Mouse (Mus musculus) limb, embryonic 14.5 days (tissue): ENCODE measurements around the gene Rfx8. TPM values are rescaled to one million over a fixed set of nuclear protein-coding genes. Genes with fewer than 3 reads are reported as not detected.
A peak's percentile ranks its signal among the peaks of the same experiment; 100 is the strongest.

Source experiments
- ATAC-seq: fragments of 200-750 bp; cut with Nextera tagmentation; 2 replicates; pipeline ENCODE4 v1.8.0; 2017; ENCODE audit warnings: low read depth, moderate number of reproducible peaks, moderate TSS enrichment; ENCODE audit not compliant: low FRiP score
- DNase-seq: peaks from one replicate; pipeline ENCODE4 v3.0.0-alpha.2; 2015; ENCODE audit warnings: low spot score
- H3K27ac ChIP-seq: fragments of 300-500 bp; sonication (generic); replicated peaks from 2 replicates; pipeline ENCODE4 v1.5.1; 2014; ENCODE audit warnings: low read depth, mild to moderate bottlenecking, low read length, moderate library complexity, mixed read lengths
- H3K27me3 ChIP-seq: fragments of 300-500 bp; sonication (generic); 2 replicates; pipeline ENCODE4 v1.6.1; 2014; ENCODE audit warnings: low read length, mixed read lengths; ENCODE audit not compliant: control insufficient read depth, insufficient read depth
- H3K36me3 ChIP-seq: fragments of 300-500 bp; sonication (generic); 2 replicates; pipeline ENCODE4 v1.6.1; 2014; ENCODE audit warnings: mild to moderate bottlenecking, low read length, moderate library complexity, mixed read lengths; ENCODE audit not compliant: control insufficient read depth, insufficient read depth
- H3K4me1 ChIP-seq: fragments of 300-500 bp; sonication (generic); 2 replicates; pipeline ENCODE4 v1.6.1; 2014; ENCODE audit warnings: antibody characterized with exemption, low read length, mixed read lengths; ENCODE audit not compliant: control insufficient read depth, insufficient read depth
- H3K4me2 ChIP-seq: fragments of 300-500 bp; sonication (generic); replicated peaks from 2 replicates; pipeline ENCODE4 v1.6.1; 2014; ENCODE audit warnings: low read depth, mild to moderate bottlenecking, low read length, moderate library complexity; ENCODE audit not compliant: severe bottlenecking
- H3K4me3 ChIP-seq: fragments of 300-500 bp; sonication (generic); replicated peaks from 2 replicates; pipeline ENCODE4 v1.5.1; 2014; ENCODE audit warnings: low read length
- H3K9ac ChIP-seq: fragments of 300-500 bp; sonication (generic); 2 replicates; pipeline ENCODE4 v1.6.1; 2014; ENCODE audit warnings: mild to moderate bottlenecking, low read depth, low read length, moderate library complexity; ENCODE audit not compliant: severe bottlenecking
- H3K9me3 ChIP-seq: fragments of 300-500 bp; sonication (generic); 2 replicates; pipeline ENCODE4 v1.6.1; 2016; ENCODE audit warnings: low read length; ENCODE audit not compliant: control insufficient read depth
- POLR2A ChIP-seq: fragments of 200-500 bp; IDR thresholded peaks from 2 replicates; pipeline ENCODE4 v1.8.0; 2012; ENCODE audit warnings: inconsistent platforms, mild to moderate bottlenecking, moderate library complexity, borderline replicate concordance; ENCODE audit not compliant: insufficient read depth, insufficient read length; ENCODE audit errors: extremely low read depth
- WGBS: fragments of 180-500 bp; shearing (Covaris S2); extraction: QIAGEN DNeasy Blood & Tissue Kit; methylation state at CpG from one replicate; pipeline ENCODE4 v1.1.7; 2014; 5-methylcytosine and 5-hydroxymethylcytosine counted together
- polyA plus RNA-seq, 2 experiments: library from polyadenylated mRNA; depleted of rRNA in 1 of 2; stranded (reverse) in 1 of 2; unstranded in 1 of 2; fragments of >200 nt; fragmentation: Nextera tagmentation in 1 of 2; extraction: Ambion mirVana in 1 of 2; gene quantifications; 2 replicates each; pipeline versions ENCODE4 v1.2.1 to v1.2.3; 2012 to 2014

The Rfx8 gene
- polyA plus RNA-seq, 2 experiments, result 0.59 to 1.2 TPM

- TF ChIP-seq POLR2A, result no peak
- H3K36me3 ChIP-seq, result no peaks in the 10 kb centered on the region
- H3K27me3 ChIP-seq, result no peaks in the 10 kb centered on the region
- no peaks in the 10 kb centered on the region for H3K9me3 ChIP-seq
- no peak overlapping the region for H3K4me3 ChIP-seq
- DNase-seq, result no peak
- H3K4me1 ChIP-seq, result peaks cover 16% of the 10 kb centered on the region; the same call in 1 of the 2 replicates
- no peak overlapping the region for H3K4me2 ChIP-seq
- no peak overlapping the region for H3K27ac ChIP-seq
- ATAC-seq, result no peak
- H3K9ac ChIP-seq, result no peak overlapping the region
- WGBS, result 92% methylated on average over 7 of the region's 7 CpGs
Measured at GRCm38 (mm10) chr1:39712261-39712660, 8.5 kb downstream of the Rfx8 start.

GRCm38 (mm10) chr1:39710604-39711003 lies 10.2 kb downstream of the Rfx8 start:
- no peak for ATAC-seq
- WGBS, result 79% methylated on average over 4 of the region's 4 CpGs
- no peak overlapping the region for H3K4me3 ChIP-seq
- H3K27ac ChIP-seq, result no peak overlapping the region
- no peak for TF ChIP-seq POLR2A
- H3K9ac ChIP-seq, result no peak overlapping the region
- DNase-seq, result no peak
- no peaks in the 10 kb centered on the region for H3K9me3 ChIP-seq
- no peaks in the 10 kb centered on the region for H3K36me3 ChIP-seq
- peaks cover 27% of the 10 kb centered on the region; the same call in 1 of the 2 replicates for H3K4me1 ChIP-seq
- no peak overlapping the region for H3K4me2 ChIP-seq
- no peaks in the 10 kb centered on the region for H3K27me3 ChIP-seq

GRCm38 (mm10) chr1:39710016-39710415 lies 10.8 kb downstream of the Rfx8 start:
- H3K27ac ChIP-seq, result no peak overlapping the region
- no peak for ATAC-seq
- H3K4me1 ChIP-seq, result peaks cover 27% of the 10 kb centered on the region; the same call in 1 of the 2 replicates
- no peak overlapping the region for H3K4me2 ChIP-seq
- H3K36me3 ChIP-seq, result no peaks in the 10 kb centered on the region
- no peak for DNase-seq
- no peak overlapping the region for H3K4me3 ChIP-seq
- H3K9ac ChIP-seq, result no peak overlapping the region
- TF ChIP-seq POLR2A, result no peak
- 91% methylated on average over 5 of the region's 5 CpGs for WGBS
- no peaks in the 10 kb centered on the region for H3K9me3 ChIP-seq
- H3K27me3 ChIP-seq, result no peaks in the 10 kb centered on the region

GRCm38 (mm10) chr1:39708778-39709177 lies 12.0 kb downstream of the Rfx8 start:
- Histone ChIP-seq H3K36me3 (no peaks in the 10 kb centered on the region), H3K4me2 (no peak overlapping the region), H3K9me3 (no peaks in the 10 kb centered on the region), H3K9ac (no peak overlapping the region), H3K27ac (no peak overlapping the region), H3K4me1 (peaks cover 17% of the 10 kb centered on the region; the same call in 1 of the 2 replicates), H3K27me3 (no peaks in the 10 kb centered on the region), H3K4me3 (no peak overlapping the region)
- 76% methylated on average over 5 of the region's 5 CpGs for WGBS
- TF ChIP-seq POLR2A, result no peak
- no peak for DNase-seq
- no peak for ATAC-seq

GRCm38 (mm10) chr1:39702216-39703046 lies 18.4 kb downstream of the Rfx8 start:
- Histone ChIP-seq H3K9ac (peak overlapping the region; percentile 25; the same call in 1 of the 2 replicates), H3K4me2 (peak overlapping the region; percentile 29), H3K27me3 (no peaks in the 10 kb centered on the region), H3K36me3 (no peaks in the 10 kb centered on the region), H3K9me3 (no peaks in the 10 kb centered on the region), H3K27ac (peak overlapping the region; percentile 73), H3K4me1 (peaks cover 51% of the 10 kb centered on the region), H3K4me3 (no peak overlapping the region)
- TF ChIP-seq POLR2A, result no peak
- peak; percentile 33 for DNase-seq
- peak; percentile 50; the same call in 1 of the 2 replicates for ATAC-seq
- 10% methylated on average over 18 of the region's 18 CpGs for WGBS
